Mouse (Mus musculus) liver, embryonic 14 days (tissue): ENCODE results near the gene Mex3d. TPM values are rescaled to one million over a fixed set of nuclear protein-coding genes. Genes with fewer than 3 reads are reported as not detected.

Source experiments
- polyA plus RNA-seq: library from polyadenylated mRNA; depleted of rRNA; stranded (reverse); fragments of >200 nt; gene quantifications from 2 replicates; pipeline ENCODE4 v1.2.3, GENCODE M21; 2012; rRNA removed

Mex3d gene
- polyA plus RNA-seq, result 3.0 and 3.5 TPM in 2 replicates

GRCm38 (mm10) chr10:80387522-80387959 is at the start of gene Mex3d:
TSS of gene Mex3d (minus strand) at chr10:80387659.

GRCm38 (mm10) chr10:80433513-80434232 is 46.2 kb upstream of the Mex3d start, which contains the start of gene Tcf3:
TSS of gene Tcf3 (minus strand) at chr10:80433647.

GRCm38 (mm10) chr10:80406684-80407501 is 19.4 kb upstream of the Mex3d start, which contains the start of gene Uqcr11:
TSS of gene Uqcr11 (minus strand) at chr10:80406830.

GRCm38 (mm10) chr10:80399191-80399972 is 11.9 kb upstream of the Mex3d start, which contains the start of gene Mbd3:
TSS of gene Mbd3 (minus strand) at chr10:80399550.

GRCm38 (mm10) chr10:80356001-80356682 is 31.3 kb downstream of the Mex3d start, which contains the start of gene Plk5:
TSS of gene Plk5 (plus strand) at chr10:80356459.

GRCm38 (mm10) chr10:80348244-80348781 is 39.1 kb downstream of the Mex3d start, which contains the start of gene Adamtsl5:
TSS of gene Adamtsl5 (minus strand) at chr10:80348412.

Other genes starting within 250 kb of the Mex3d start
- gene Atp5d, start 249.0 kb downstream of the Mex3d start, polyA plus RNA-seq, result 174 and 199 TPM in 2 replicates
- gene Cbarp, start 246.8 kb downstream of the Mex3d start, polyA plus RNA-seq, result 1.4 and 1.8 TPM in 2 replicates
- 8.2 and 9.9 TPM in 2 replicates for gene Midn, start 239.4 kb downstream of the Mex3d start, polyA plus RNA-seq
- 19.1 and 20.7 TPM in 2 replicates for gene Cirbp, start 221.7 kb downstream of the Mex3d start, polyA plus RNA-seq
- gene 1600002K03Rik, start 214.7 kb downstream of the Mex3d start, polyA plus RNA-seq, result 8.6 TPM in 2 replicates
- 0.37 and 0.46 TPM in 2 replicates for gene Efna2, start 208.2 kb downstream of the Mex3d start, polyA plus RNA-seq
- 18.1 and 18.9 TPM in 2 replicates for gene Mum1, start 161.2 kb downstream of the Mex3d start, polyA plus RNA-seq
- gene Ndufs7, start 138.5 kb downstream of the Mex3d start, polyA plus RNA-seq, result 170 and 176 TPM in 2 replicates
- 31.8 and 38.8 TPM in 2 replicates for gene Gamt, start 126.6 kb downstream of the Mex3d start, polyA plus RNA-seq
- 77.1 and 86.4 TPM in 2 replicates for gene Dazap1, start 126.2 kb downstream of the Mex3d start, polyA plus RNA-seq
- gene Rps15, start 95.2 kb downstream of the Mex3d start, polyA plus RNA-seq, result 2,101 and 2,143 TPM in 2 replicates
- 0.02 and 0.09 TPM in 2 replicates for gene Apc2, start 91.7 kb downstream of the Mex3d start, polyA plus RNA-seq
- 22.5 and 25.2 TPM in 2 replicates for gene 2310011J03Rik, start 67.1 kb downstream of the Mex3d start, polyA plus RNA-seq
- 5.6 and 6.8 TPM in 2 replicates for gene Pcsk4, start 58.2 kb downstream of the Mex3d start, polyA plus RNA-seq
- gene Reep6, start 57.7 kb downstream of the Mex3d start, polyA plus RNA-seq, result 18.7 and 23.4 TPM in 2 replicates
- gene Adamtsl5, start 39.2 kb downstream of the Mex3d start, polyA plus RNA-seq, result 1.6 and 1.7 TPM in 2 replicates
- 0.13 and 0.15 TPM in 2 replicates for gene Plk5, start 31.2 kb downstream of the Mex3d start, polyA plus RNA-seq
- 77.4 and 79.2 TPM in 2 replicates for gene Mbd3, start 11.9 kb upstream of the Mex3d start, polyA plus RNA-seq
- gene Uqcr11, start 19.2 kb upstream of the Mex3d start, polyA plus RNA-seq, result 546 and 582 TPM in 2 replicates
- 48.7 and 53.7 TPM in 2 replicates for gene Tcf3, start 46.0 kb upstream of the Mex3d start, polyA plus RNA-seq
- 0.02 TPM in 2 replicates for gene Onecut3, start 107.2 kb upstream of the Mex3d start, polyA plus RNA-seq
- gene Atp8b3, start 151.5 kb upstream of the Mex3d start, polyA plus RNA-seq, result 0.01 and 0.02 TPM in 2 replicates
- 16.8 and 19.0 TPM in 2 replicates for gene Rexo1, start 173.9 kb upstream of the Mex3d start, polyA plus RNA-seq
- 12.0 and 13.6 TPM in 2 replicates for gene Klf16, start 189.7 kb upstream of the Mex3d start, polyA plus RNA-seq
- gene Abhd17a, start 202.7 kb upstream of the Mex3d start, polyA plus RNA-seq, result 34.0 and 39.9 TPM in 2 replicates
- gene Scamp4, start 215.2 kb upstream of the Mex3d start, polyA plus RNA-seq, result 16.7 and 22.6 TPM in 2 replicates
- gene Adat3, start 215.2 kb upstream of the Mex3d start, polyA plus RNA-seq, result 4.5 and 5.6 TPM in 2 replicates
- 1.0 and 1.4 TPM in 2 replicates for gene Gm49322, start 218.4 kb upstream of the Mex3d start, polyA plus RNA-seq
- gene Csnk1g2, start 235.2 kb upstream of the Mex3d start, polyA plus RNA-seq, result 45.6 and 48.1 TPM in 2 replicates